Mouse (Mus musculus) olfactory bulb, adult 2 months (tissue): ENCODE measurements around the gene Ttc28.

Experiments used
- CTCF ChIP-seq: fragments of 200-500 bp; IDR thresholded peaks from 2 replicates; pipeline ENCODE4 v1.5.1; 2012; ENCODE audit warnings: low read depth, mild to moderate bottlenecking, low read length, moderate library complexity; ENCODE audit not compliant: insufficient read depth
- POLR2A ChIP-seq: fragments of 200-500 bp; IDR thresholded peaks from 2 replicates; pipeline ENCODE4 v1.6.1; 2012; ENCODE audit warnings: mild to moderate bottlenecking, low read depth, low read length, moderate library complexity; ENCODE audit not compliant: insufficient read depth

- TF ChIP-seq CTCF (no peak), POLR2A (no peak)
Observed at GRCm38 (mm10) chr5:110890561-110890960, 11.0 kb downstream of the Ttc28 start.
